Mouse (Mus musculus) v-Abl transformed pro-B cells (cell line): ENCODE data around the gene Dcaf7.
"Not testable (repeated sequence)": the region's sequence is repeated elsewhere in the genome, so short reads cannot be mapped to it uniquely, and the experiment has no call there.

ENCODE experiments used
- in situ Hi-C, 2 experiments: fragments of 400-800 bp; cut with MboI; formaldehyde crosslinking; loops; one replicate each; pipeline ENCODE4 v1.15.1; 2025; ENCODE audit not compliant: unreplicated experiment in 2 of 2

Gene Dcaf7

GRCm38 (mm10) chr11:106036548-106037417 is at the start of gene Dcaf7:
Gene Dcaf7 (plus strand): TSS chr11:106036872.
- in situ Hi-C loops = no loop called here

GRCm38 (mm10) chr11:105987446-105987845 is 49.2 kb upstream of the Dcaf7 start:
- in situ Hi-C loops = no loop called here

GRCm38 (mm10) chr11:105989446-105989845 is 47.2 kb upstream of the Dcaf7 start:
- in situ Hi-C loops = no loop called here

GRCm38 (mm10) chr11:105990231-105990630 is 46.4 kb upstream of the Dcaf7 start:
- in situ Hi-C loops = loop anchor here in 1 of 2 experiments (10.0 kb wide), 1 partner anchor 405 kb away; no protein-coding TSS in a partner anchor

- in situ Hi-C loops = loop anchor here in 1 of 2 experiments (10.0 kb wide), 1 partner anchor 400 kb away; no protein-coding TSS in a partner anchor
Observed at GRCm38 (mm10) chr11:105994375-105994774, 42.3 kb upstream of the Dcaf7 start, which contains the start of gene Ace3. Gene Ace3 (plus strand): TSS chr11:105994675.

GRCm38 (mm10) chr11:106000062-106000461 is 36.6 kb upstream of the Dcaf7 start:
- in situ Hi-C loops = loop anchor here in 1 of 2 experiments (5.0 kb wide), 1 partner anchor 397 kb away; no protein-coding TSS in a partner anchor

- in situ Hi-C loops = loop anchor here in 1 of 2 experiments (5.0 kb wide), 1 partner anchor 396 kb away; no protein-coding TSS in a partner anchor
Observed at GRCm38 (mm10) chr11:106001718-106002117, 35.0 kb upstream of the Dcaf7 start.

GRCm38 (mm10) chr11:106004576-106004975 is 32.1 kb upstream of the Dcaf7 start:
- in situ Hi-C loops = loop anchor here in 1 of 2 experiments (5.0 kb wide), 1 partner anchor 393 kb away; no protein-coding TSS in a partner anchor

GRCm38 (mm10) chr11:106005970-106006369 is 30.7 kb upstream of the Dcaf7 start:
- in situ Hi-C loops = no loop called here

GRCm38 (mm10) chr11:106007821-106008220 is 28.9 kb upstream of the Dcaf7 start, which contains the start of gene Kcnh6:
Gene Kcnh6 (plus strand): TSS chr11:106008124.
- in situ Hi-C loops = no loop called here

GRCm38 (mm10) chr11:106012711-106013110 is 24.0 kb upstream of the Dcaf7 start:
- in situ Hi-C loops = loop anchor here in 1 of 2 experiments (10.0 kb wide), 1 partner anchor 68 kb away; no protein-coding TSS in a partner anchor

GRCm38 (mm10) chr11:106013556-106014225 is 23.0 kb upstream of the Dcaf7 start:
- in situ Hi-C loops = loop anchor here in 1 of 2 experiments (10.0 kb wide), 1 partner anchor 69 kb away; no protein-coding TSS in a partner anchor

- in situ Hi-C loops = loop anchor here in 1 of 2 experiments (10.0 kb wide), 1 partner anchor 72 kb away; no protein-coding TSS in a partner anchor
Observed at GRCm38 (mm10) chr11:106016440-106016839, 20.2 kb upstream of the Dcaf7 start.

- in situ Hi-C loops = no loop called here
Observed at GRCm38 (mm10) chr11:106020051-106020763, 16.5 kb upstream of the Dcaf7 start.

GRCm38 (mm10) chr11:106025774-106026173 is 10.9 kb upstream of the Dcaf7 start:
- in situ Hi-C loops = no loop called here

- in situ Hi-C loops = no loop called here
Observed at GRCm38 (mm10) chr11:106026465-106027151, 10.1 kb upstream of the Dcaf7 start.

GRCm38 (mm10) chr11:106027607-106028006 is 9.1 kb upstream of the Dcaf7 start:
- in situ Hi-C loops = no loop called here

- in situ Hi-C loops = not testable (repeated sequence)
Observed at GRCm38 (mm10) chr11:106032074-106032473, 4.6 kb upstream of the Dcaf7 start.

- in situ Hi-C loops = no loop called here
Observed at GRCm38 (mm10) chr11:106033491-106033919, 3.2 kb upstream of the Dcaf7 start.
